Mouse (Mus musculus) embryonic facial prominence, embryonic 13.5 days (tissue): Measurements from ENCODE around the gene Cdhr4. TPM values are rescaled to one million over a fixed set of nuclear protein-coding genes. Genes with fewer than 3 reads are reported as not detected.

ENCODE experiments used
- polyA plus RNA-seq: library from polyadenylated mRNA; unstranded; fragments of >200 nt; fragmentation: Nextera tagmentation; extraction: Ambion mirVana; gene quantifications from 2 replicates; pipeline ENCODE4 v1.2.1, GENCODE M21; 2015

Cdhr4 gene
- polyA plus RNA-seq, 1 experiment from 2014 or later = 13.0 TPM

Other genes starting within 250 kb of the Cdhr4 start
- gene Rbm5, start 221.5 kb upstream of the Cdhr4 start, polyA plus RNA-seq = 262 and 274 TPM in 2 replicates
- 102 and 108 TPM in 2 replicates for gene Rbm6, start 119.3 kb upstream of the Cdhr4 start, polyA plus RNA-seq
- 14.7 and 14.9 TPM in 2 replicates for gene Mon1a, start 104.3 kb upstream of the Cdhr4 start, polyA plus RNA-seq
- gene Mst1r, start 85.6 kb upstream of the Cdhr4 start, polyA plus RNA-seq = 5.1 and 6.3 TPM in 2 replicates
- not detected in 2 replicates for gene Actl11, start 64.0 kb upstream of the Cdhr4 start, polyA plus RNA-seq
- 9.1 and 9.7 TPM in 2 replicates for gene Camkv, start 56.8 kb upstream of the Cdhr4 start, polyA plus RNA-seq
- gene Traip, start 42.4 kb upstream of the Cdhr4 start, polyA plus RNA-seq = 23.8 and 29.0 TPM in 2 replicates
- gene Uba7, start 17.0 kb upstream of the Cdhr4 start, polyA plus RNA-seq = 25.7 and 28.1 TPM in 2 replicates
- gene Gm20661, start 9.4 kb upstream of the Cdhr4 start, polyA plus RNA-seq = 7.2 and 9.9 TPM in 2 replicates
- gene Inka1, start 6.6 kb upstream of the Cdhr4 start, polyA plus RNA-seq = 79.2 and 86.1 TPM in 2 replicates
- 0.58 and 1.3 TPM in 2 replicates for gene Gm20662, start 3.9 kb downstream of the Cdhr4 start, polyA plus RNA-seq
- 71.4 and 71.9 TPM in 2 replicates for gene Ip6k1, start 10.0 kb downstream of the Cdhr4 start, polyA plus RNA-seq
- gene Gmppb, start 56.7 kb downstream of the Cdhr4 start, polyA plus RNA-seq = 27.4 and 31.5 TPM in 2 replicates
- gene Amigo3, start 60.7 kb downstream of the Cdhr4 start, polyA plus RNA-seq = 3.4 and 3.7 TPM in 2 replicates
- 0.38 and 1.0 TPM in 2 replicates for gene Mst1, start 87.9 kb downstream of the Cdhr4 start, polyA plus RNA-seq
- 31.2 and 36.2 TPM in 2 replicates for gene Rnf123, start 90.8 kb downstream of the Cdhr4 start, polyA plus RNA-seq
- 40.8 and 45.6 TPM in 2 replicates for gene Apeh, start 102.1 kb downstream of the Cdhr4 start, polyA plus RNA-seq
- gene Bsn, start 197.9 kb downstream of the Cdhr4 start, polyA plus RNA-seq = 0.63 and 0.69 TPM in 2 replicates